Mouse (Mus musculus): ENCODE data around the gene Sema3f.

- TF ChIP-seq CTCF (IDR thresholded peaks at IDR 0.05; ENCODE audit: low read depth, low read length) (no peak), TAL1 (conservative IDR thresholded peaks at IDR 0.05; ENCODE audit: low read depth, low read length) (no peak)
Measured at GRCm38 (mm10) chr9:107746679-107747078, 36.4 kb upstream of the Sema3f start.

All from G1E (cell line).